Mouse (Mus musculus) liver, embryonic 14.5 days (tissue): ENCODE data around the gene Gimap4. TPM values are rescaled to one million over a fixed set of nuclear protein-coding genes. Genes with fewer than 3 reads are reported as not detected.
"Not testable (repeated sequence)": the region's sequence is repeated elsewhere in the genome, so short reads cannot be mapped to it uniquely, and the experiment has no call there.

Source experiments
- ATAC-seq: fragments of 200-750 bp; cut with Nextera tagmentation; 2 replicates; pipeline ENCODE4 v1.8.0; 2017; ENCODE audit warnings: moderate number of reproducible peaks, mild to moderate bottlenecking, moderate library complexity; ENCODE audit not compliant: insufficient read depth
- DNase-seq, 3 experiments: peaks; one replicate each; pipeline ENCODE4 v3.0.0-alpha.2; 2012 to 2013; ENCODE audit warnings: low read depth in 3 of 3, low spot score in 3 of 3
- H3K27ac ChIP-seq: fragments of 300-500 bp; sonication (generic); 2 replicates; pipeline ENCODE4 v1.5.1; 2014; ENCODE audit warnings: moderate library complexity, mild to moderate bottlenecking, control low read depth, inconsistent platforms
- H3K27me3 ChIP-seq: fragments of 300-500 bp; sonication (generic); 2 replicates; pipeline ENCODE4 v1.6.1; 2014; ENCODE audit warnings: mild to moderate bottlenecking, low read length, moderate library complexity; ENCODE audit not compliant: control insufficient read depth, insufficient read depth
- H3K36me3 ChIP-seq: fragments of 300-500 bp; sonication (generic); replicated peaks from 2 replicates; pipeline ENCODE4 v1.6.1; 2014; ENCODE audit warnings: low read depth; ENCODE audit not compliant: control insufficient read depth, insufficient read depth
- H3K4me1 ChIP-seq, 2 experiments: fragments of 200-500 bp in 1 of 2; fragments of 300-500 bp in 1 of 2; sonication (generic) in 1 of 2; replicated peaks; 2 replicates each; pipeline ENCODE4 v1.6.1; 2012 to 2014; ENCODE audit warnings: antibody characterized with exemption in 1 of 2, inconsistent platforms in 1 of 2, low read length in 1 of 2; ENCODE audit not compliant: control insufficient read depth in 2 of 2, insufficient read depth in 2 of 2
- H3K4me2 ChIP-seq: fragments of 300-500 bp; sonication (generic); 2 replicates; pipeline ENCODE4 v1.6.1; 2014; ENCODE audit warnings: low read depth, mild to moderate bottlenecking, control low read depth, moderate library complexity
- H3K4me3 ChIP-seq, 2 experiments: fragments of 200-500 bp in 1 of 2; fragments of 300-500 bp in 1 of 2; sonication (generic) in 1 of 2; 2 replicates each; pipeline ENCODE4 v1.5.1; 2012 to 2014; ENCODE audit warnings: low read depth in 2 of 2, low read length in 2 of 2, mild to moderate bottlenecking in 2 of 2, control low read depth in 1 of 2, inconsistent platforms in 1 of 2, moderate library complexity in 1 of 2; ENCODE audit not compliant: insufficient read depth in 1 of 2
- H3K9ac ChIP-seq: fragments of 300-500 bp; sonication (generic); replicated peaks from 2 replicates; pipeline ENCODE4 v1.6.1; 2014; ENCODE audit warnings: mild to moderate bottlenecking, control low read depth, moderate library complexity
- H3K9me3 ChIP-seq: fragments of 300-500 bp; sonication (generic); 2 replicates; pipeline ENCODE4 v1.6.1; 2016; ENCODE audit warnings: low read length, mixed read lengths; ENCODE audit not compliant: control insufficient read depth
- CTCF ChIP-seq: IDR thresholded peaks from 2 replicates; pipeline ENCODE4 v1.5.1; 2016; ENCODE audit warnings: antibody characterized with exemption, low read depth, control low read depth
- EP300 ChIP-seq: IDR thresholded peaks from 2 replicates; pipeline ENCODE4 v1.6.1; 2016; ENCODE audit warnings: antibody characterized with exemption, low read depth
- WGBS: fragments of 180-500 bp; shearing (Covaris S2); extraction: QIAGEN DNeasy Blood & Tissue Kit; methylation state at CpG from one replicate; pipeline ENCODE4 v1.1.7; 2014; ENCODE audit not compliant: insufficient replicate concordance; 5-methylcytosine and 5-hydroxymethylcytosine counted together
- polyA plus RNA-seq, 2 experiments: library from polyadenylated mRNA; depleted of rRNA in 1 of 2; stranded (reverse) in 1 of 2; unstranded in 1 of 2; fragments of >200 nt; fragmentation: Nextera tagmentation in 1 of 2; extraction: Ambion mirVana in 1 of 2; gene quantifications; 2 replicates each; pipeline versions ENCODE4 v1.2.1 to v1.2.3; 2012 to 2014

Gene Gimap4
- polyA plus RNA-seq, 2 experiments, result 6.2 to 8.3 TPM

- DNase-seq (no peak), ATAC-seq (no peak)
- Histone ChIP-seq H3K4me1 (peaks cover 0 to 18% of the 10 kb centered on the region in 2 experiments; a peak in 2 of 4 replicates), H3K4me2 (no peak overlapping the region), H3K9me3 (no peaks in the 10 kb centered on the region), H3K9ac (no peak overlapping the region), H3K36me3 (no peaks in the 10 kb centered on the region), H3K4me3 (no peak overlapping the region), H3K27ac (no peak overlapping the region), H3K27me3 (no peaks in the 10 kb centered on the region)
- TF ChIP-seq CTCF (no peak), EP300 (no peak)
- 30% methylated on average over 4 of the region's 4 CpGs for WGBS
Measured at GRCm38 (mm10) chr6:48678391-48678790, 6.0 kb upstream of the Gimap4 start.

- Histone ChIP-seq H3K4me1 (peaks cover 0 to 21% of the 10 kb centered on the region in 2 experiments; a peak in 2 of 4 replicates), H3K9ac (no peak overlapping the region), H3K27me3 (no peaks in the 10 kb centered on the region), H3K27ac (no peak overlapping the region), H3K36me3 (no peaks in the 10 kb centered on the region), H3K4me2 (no peak overlapping the region), H3K4me3 (no peak overlapping the region), H3K9me3 (no peaks in the 10 kb centered on the region)
- ATAC-seq (no peak), DNase-seq (no peak)
- no peak for TF ChIP-seq EP300
- no peak for TF ChIP-seq CTCF
- 63% methylated on average over 6 of the region's 6 CpGs for WGBS
Measured at GRCm38 (mm10) chr6:48679701-48680100, 4.6 kb upstream of the Gimap4 start.

GRCm38 (mm10) chr6:48680421-48680820 is 3.9 kb upstream of the Gimap4 start:
- H3K9me3 ChIP-seq, result no peaks in the 10 kb centered on the region
- ATAC-seq (no peak), DNase-seq (no peak)
- no peaks in the 10 kb centered on the region for H3K36me3 ChIP-seq
- H3K4me3 ChIP-seq, result no peak overlapping the region
- peaks cover 0 to 18% of the 10 kb centered on the region in 2 experiments; a peak in 2 of 4 replicates for H3K4me1 ChIP-seq
- no peak overlapping the region for H3K27ac ChIP-seq
- no peak overlapping the region for H3K9ac ChIP-seq
- TF ChIP-seq EP300 (no peak), CTCF (no peak)
- WGBS, result 41% methylated on average over 5 of the region's 5 CpGs
- H3K27me3 ChIP-seq, result no peaks in the 10 kb centered on the region
- no peak overlapping the region for H3K4me2 ChIP-seq

GRCm38 (mm10) chr6:48681472-48682090 is 2.8 kb upstream of the Gimap4 start:
- Histone ChIP-seq H3K4me3 (no peak overlapping the region), H3K9me3 (no peaks in the 10 kb centered on the region), H3K36me3 (no peaks in the 10 kb centered on the region), H3K27ac (no peak overlapping the region), H3K9ac (no peak overlapping the region), H3K4me1 (peaks cover 0 to 13% of the 10 kb centered on the region in 2 experiments; a peak in 2 of 4 replicates), H3K4me2 (no peak overlapping the region), H3K27me3 (no peaks in the 10 kb centered on the region)
- 14% methylated on average over 3 of the region's 3 CpGs for WGBS
- no peak for DNase-seq
- no peak for ATAC-seq
- TF ChIP-seq CTCF (no peak), EP300 (no peak)

GRCm38 (mm10) chr6:48682271-48682670 is 2.1 kb upstream of the Gimap4 start:
- Histone ChIP-seq H3K4me1 (peaks cover 0 to 10% of the 10 kb centered on the region in 2 experiments; a peak in 1 of 4 replicates), H3K27ac (no peak overlapping the region), H3K36me3 (no peaks in the 10 kb centered on the region), H3K4me2 (no peak overlapping the region), H3K4me3 (no peak overlapping the region), H3K27me3 (no peaks in the 10 kb centered on the region), H3K9me3 (no peaks in the 10 kb centered on the region), H3K9ac (no peak overlapping the region)
- ATAC-seq (no peak), DNase-seq (no peak)
- TF ChIP-seq CTCF, result no peak
- TF ChIP-seq EP300, result no peak
- WGBS, result 55% methylated on average over 4 of the region's 4 CpGs

GRCm38 (mm10) chr6:48683263-48683821 is 1.0 kb upstream of the Gimap4 start:
- ATAC-seq, H3K9ac ChIP-seq, DNase-seq, H3K36me3 ChIP-seq, H3K27ac ChIP-seq, H3K4me2 ChIP-seq, H3K4me1 ChIP-seq, H3K9me3 ChIP-seq, H3K27me3 ChIP-seq, H3K4me3 ChIP-seq: not testable (repeated sequence)
- 71% methylated on average over 3 of the region's 4 CpGs for WGBS
